In genomic region chr3:36861411-36862410, GRCm38 (mm10) we compare ENCODE assay signal across 12 mouse cellular contexts. TPM values are rescaled to one million over a fixed set of nuclear protein-coding genes. Genes with fewer than 3 reads are reported as not detected.
A peak's percentile ranks its signal among the peaks of the same experiment; 100 is the strongest.
DNase-seq lines count a peak whose midpoint lies in the region; ATAC-seq and TF ChIP-seq lines count a peak whose summit lies in the region.
"Had no signal": no experiment of that assay in that cellular context is flagged by ENCODE, and none has a peak within 500 bp of the region (broad histone marks: within the 10 kb centered on the region; RNA-seq: fewer than 3 reads in every experiment).

No protein-coding gene starts in this region.

- no peak for TF ChIP-seq CTCF in lung, adult 2 months (IDR thresholded peaks at IDR 0.05; ENCODE audit: insufficient read depth, low read length)
- no peak for TF ChIP-seq CTCF in liver, postnatal 0 days (IDR thresholded peaks at IDR 0.05; ENCODE audit: low read depth)

- TF ChIP-seq POLR2A in lung, adult 2 months (IDR thresholded peaks at IDR 0.05; ENCODE audit: borderline replicate concordance, extremely low read depth, low read depth, low read length) = no peak

- 63% methylated on average over 3 of the region's 3 CpGs for WGBS in lung, adult 2 months
- 68% methylated on average over 3 of the region's 3 CpGs for WGBS in liver, postnatal 0 days (ENCODE audit: insufficient replicate concordance)

- H3K4me3 ChIP-seq in erythroblast, embryonic 14.5 days (replicated peaks) = peak overlapping the region; percentile 94
- H3K4me3 ChIP-seq in lung, adult 2 months (replicated peaks; ENCODE audit: extremely low read depth, low read depth, low read length) = peak overlapping the region; percentile 31
- peak overlapping the region; percentile 78 for H3K4me3 ChIP-seq in liver, postnatal 0 days (ENCODE audit: low read depth, low read length)

- ATAC-seq in erythroblast, adult 5-6 weeks (replicated peaks; ENCODE audit: low FRiP score, poor library complexity, severe bottlenecking) = no peak
- no peak for ATAC-seq in liver, postnatal 0 days

- TF ChIP-seq EP300 in liver, postnatal 0 days (IDR thresholded peaks at IDR 0.05; ENCODE audit: low read depth) = no peak

- no peaks in the 10 kb centered on the region for H3K9me3 ChIP-seq in erythroblast, embryonic 14.5 days (ENCODE audit: control insufficient read depth, low read length)
- H3K9me3 ChIP-seq in liver, postnatal 0 days (ENCODE audit: low read length) = no peaks in the 10 kb centered on the region
- H3K9me3 ChIP-seq: neural tube, embryonic 13.5 days had no signal

- H3K4me1 ChIP-seq in erythroblast, embryonic 14.5 days (ENCODE audit: control insufficient read depth) = peaks cover 20% of the 10 kb centered on the region
- H3K4me1 ChIP-seq in lung, adult 2 months (ENCODE audit: control insufficient read depth, insufficient read depth, low read length) = peaks cover 8% of the 10 kb centered on the region
- peaks cover 10% of the 10 kb centered on the region for H3K4me1 ChIP-seq in liver, postnatal 0 days (ENCODE audit: insufficient read depth)

- intact Hi-C loops in left cerebral cortex, postnatal 4 days (cut with DNase I) = loop anchor here (10.0 kb wide), 1 partner anchor 177 kb away; no protein-coding TSS in a partner anchor

- peak overlapping the region; percentile 71 for H3K4me2 ChIP-seq in liver, postnatal 0 days (ENCODE audit: low read depth, low read length)

- DNase-seq in lung, adult 2 months = no peak
- no peak for DNase-seq in lung, postnatal 14 days
- peak; percentile 33 for DNase-seq in adipocyte (ENCODE audit: low spot score)
- no peak for DNase-seq in liver, postnatal 0 days
- DNase-seq in left cerebral cortex, postnatal 4 days = no peak
- DNase-seq in adrenal gland, adult 18-20 months (ENCODE audit: low spot score in 2 of 2) = no peak
- DNase-seq: cerebellum, adult 9-11 months; lung, postnatal 36 days; right cerebral cortex, postnatal 4 days had no signal

- no peaks in the 10 kb centered on the region for H3K27me3 ChIP-seq in erythroblast, embryonic 14.5 days (ENCODE audit: control insufficient read depth)
- no peaks in the 10 kb centered on the region for H3K27me3 ChIP-seq in liver, postnatal 0 days (ENCODE audit: insufficient read depth, low read length)
- H3K27me3 ChIP-seq: neural tube, embryonic 13.5 days had no signal

- peak overlapping the region; percentile 94 for H3K27ac ChIP-seq in liver, postnatal 0 days (ENCODE audit: low read depth)

- peaks cover 7% of the 10 kb centered on the region for H3K36me3 ChIP-seq in erythroblast, embryonic 14.5 days (ENCODE audit: control insufficient read depth)
- peaks cover 17% of the 10 kb centered on the region for H3K36me3 ChIP-seq in liver, postnatal 0 days (replicated peaks; ENCODE audit: insufficient read depth, low read length)

- no peak overlapping the region for H3K9ac ChIP-seq in liver, postnatal 0 days (replicated peaks)

RNA-seq across cellular contexts. Expression of gene 4932438A13Rik, which starts 1.2 kb away (rescaled TPM):
- polyA plus RNA-seq in erythroblast, embryonic 14.5 days (2012) = 0.05 and 0.08 TPM in 2 replicates
- 43.3 and 63.4 TPM in 2 replicates for total RNA-seq in erythroblast, adult 5-6 weeks (2015; ENCODE audit: low replicate concordance)
- 25.8 and 41.8 TPM in 2 replicates for total RNA-seq in erythroblast, adult 5-6 weeks (2017; ENCODE audit: low replicate concordance)
- polyA plus RNA-seq in lung, adult 2 months (2012; rRNA removed) = 7.7 and 10.7 TPM in 2 replicates
- polyA plus RNA-seq in liver, postnatal 0 days (2015; fragmentation: Nextera tagmentation; extraction: Ambion mirVana) = 14.4 and 15.8 TPM in 2 replicates
- 100 to 1,000 TPM; 121 to 137 TPM for total RNA-seq in left cerebral cortex, postnatal 4 days (2021)
- 10 to 100 TPM; 36.7 to 38.3 TPM for total RNA-seq in adrenal gland, adult 18-20 months (2021)

Comparison
In these comparisons a context has a peak if more than half of its experiments do, and no peak if none do; other contexts are left out.
1. H3K4me3 ChIP-seq: peak in every context shown above with its lines; median percentile 94 in erythroblast, embryonic 14.5 days; 78 in liver, postnatal 0 days; 31 in lung, adult 2 months.